In genomic region chr11:50389011-50389410, GRCm38 (mm10) we compare ENCODE assay signal across 33 mouse cellular contexts. TPM values are rescaled to one million over a fixed set of nuclear protein-coding genes. Genes with fewer than 3 reads are reported as not detected.
DNase-seq lines count a peak whose midpoint lies in the region; ATAC-seq and TF ChIP-seq lines count a peak whose summit lies in the region.
"Had no signal": no experiment of that assay in that cellular context is flagged by ENCODE, and none has a peak within 500 bp of the region (broad histone marks: within the 10 kb centered on the region; RNA-seq: fewer than 3 reads in every experiment).

No protein-coding gene starts in this region.

- TF ChIP-seq CTCF in intestine, postnatal 0 days (IDR thresholded peaks at IDR 0.05; ENCODE audit: low read depth) = no peak
- TF ChIP-seq CTCF in lung, embryonic 14.5 days (IDR thresholded peaks at IDR 0.05; ENCODE audit: low read depth) = no peak

- H3K27me3 ChIP-seq in intestine, postnatal 0 days (replicated peaks; ENCODE audit: control insufficient read depth, insufficient read depth, low read length) = no peaks in the 10 kb centered on the region
- H3K27me3 ChIP-seq in intestine, embryonic 15.5 days (replicated peaks) = no peaks in the 10 kb centered on the region
- H3K27me3 ChIP-seq in lung, embryonic 14.5 days (ENCODE audit: insufficient read depth, low read length) = no peaks in the 10 kb centered on the region
- H3K27me3 ChIP-seq: embryonic facial prominence, embryonic 12.5 days; embryonic facial prominence, embryonic 15.5 days; forebrain, embryonic 12.5 days; forebrain, embryonic 15.5 days; heart, embryonic 12.5 days; heart, embryonic 15.5 days had no signal

- H3K9ac ChIP-seq in intestine, postnatal 0 days (ENCODE audit: low read depth, low read length) = no peak overlapping the region
- H3K9ac ChIP-seq in intestine, embryonic 15.5 days = no peak overlapping the region
- H3K9ac ChIP-seq in lung, embryonic 14.5 days = no peak overlapping the region
- no peak overlapping the region for H3K9ac ChIP-seq in ES-E14 (ENCODE audit: insufficient read depth, low read depth, low read length, poor library complexity, severe bottlenecking)
- H3K9ac ChIP-seq: embryonic facial prominence, embryonic 12.5 days; embryonic facial prominence, embryonic 15.5 days; forebrain, embryonic 12.5 days; forebrain, embryonic 15.5 days; heart, embryonic 12.5 days; heart, embryonic 15.5 days; hindbrain, embryonic 14.5 days had no signal

- WGBS in intestine, postnatal 0 days = 62% methylated on average over 3 of the region's 3 CpGs
- 71% methylated on average over 3 of the region's 3 CpGs for WGBS in intestine, embryonic 15.5 days
- WGBS in lung, embryonic 14.5 days = 60% methylated on average over 3 of the region's 3 CpGs

- no peak overlapping the region for H3K4me2 ChIP-seq in intestine, postnatal 0 days (replicated peaks; ENCODE audit: low read depth)
- H3K4me2 ChIP-seq in intestine, embryonic 15.5 days (replicated peaks) = no peak overlapping the region
- no peak overlapping the region for H3K4me2 ChIP-seq in lung, embryonic 14.5 days
- H3K4me2 ChIP-seq: embryonic facial prominence, embryonic 12.5 days; embryonic facial prominence, embryonic 15.5 days; forebrain, embryonic 12.5 days; forebrain, embryonic 15.5 days; heart, embryonic 12.5 days; heart, embryonic 15.5 days; hindbrain, embryonic 14.5 days had no signal

- peaks cover 60% of the 10 kb centered on the region for H3K36me3 ChIP-seq in intestine, postnatal 0 days (ENCODE audit: control insufficient read depth, insufficient read depth)
- H3K36me3 ChIP-seq in intestine, embryonic 15.5 days = peaks cover 14% of the 10 kb centered on the region
- peaks cover 59% of the 10 kb centered on the region for H3K36me3 ChIP-seq in lung, embryonic 14.5 days (ENCODE audit: insufficient read depth)
- H3K36me3 ChIP-seq in ES-E14 (ENCODE audit: control insufficient read depth, insufficient read depth, low read length, poor library complexity, severe bottlenecking) = peaks cover 10% of the 10 kb centered on the region

- peak overlapping the region; percentile 15; the same call in 1 of the 2 replicates for H3K27ac ChIP-seq in intestine, postnatal 0 days (ENCODE audit: low read depth, low read length)
- no peak overlapping the region for H3K27ac ChIP-seq in intestine, embryonic 15.5 days
- no peak overlapping the region for H3K27ac ChIP-seq in lung, embryonic 14.5 days (ENCODE audit: low read depth)
- no peak overlapping the region for H3K27ac ChIP-seq in ES-E14 (ENCODE audit: insufficient read depth, low read depth, low read length, poor library complexity, severe bottlenecking)
- H3K27ac ChIP-seq: embryonic facial prominence, embryonic 12.5 days; embryonic facial prominence, embryonic 15.5 days; forebrain, embryonic 12.5 days; forebrain, embryonic 15.5 days; heart, embryonic 15.5 days; hindbrain, embryonic 14.5 days; hindbrain, postnatal 0 days had no signal

- DNase-seq in heart, adult 11 months = peak; percentile 80
- DNase-seq in heart, postnatal 36 days = no peak
- DNase-seq in lung, embryonic 14.5 days = peak; percentile 17
- no peak for DNase-seq in lung, postnatal 36 days
- DNase-seq in ES-E14 (ENCODE audit: low read depth, low spot score) = no peak
- DNase-seq in right cerebral cortex, postnatal 14 days = no peak
- DNase-seq: adrenal gland, adult 8-10 months; adrenal gland, postnatal 25 days; cerebellum, adult 18-20 months; cerebellum, adult 9-10 months; cerebellum, postnatal 14 days; gastrocnemius, postnatal 10 days; gastrocnemius, postnatal 36 days; heart, postnatal 10 days had no signal

- H3K9me3 ChIP-seq in intestine, postnatal 0 days (ENCODE audit: control insufficient read depth) = no peaks in the 10 kb centered on the region
- H3K9me3 ChIP-seq in intestine, embryonic 15.5 days = no peaks in the 10 kb centered on the region
- H3K9me3 ChIP-seq in lung, embryonic 14.5 days (ENCODE audit: low read depth, low read length) = no peaks in the 10 kb centered on the region
- no peaks in the 10 kb centered on the region for H3K9me3 ChIP-seq in ES-E14 (ENCODE audit: control insufficient read depth, insufficient read depth, low read depth, low read length)
- H3K9me3 ChIP-seq: embryonic facial prominence, embryonic 12.5 days; embryonic facial prominence, embryonic 15.5 days; forebrain, embryonic 12.5 days; forebrain, embryonic 15.5 days; heart, embryonic 12.5 days; heart, embryonic 15.5 days had no signal

- no peak for ATAC-seq in intestine, postnatal 0 days
- no peak for ATAC-seq in intestine, embryonic 15.5 days
- ATAC-seq in lung, embryonic 14.5 days (ENCODE audit: insufficient read depth) = no peak; the same call in 1 of the 2 replicates
- ATAC-seq: activated CD4-positive, CD25-positive, alpha-beta regulatory T cell, adult 4 months; CD4-positive, CD25-positive, alpha-beta regulatory T cell, adult 4 months; forebrain, embryonic 15.5 days; hindbrain, postnatal 0 days; inflammation-experienced regulatory T-cells, adult 6 months had no signal

- in situ Hi-C loops in ES-E14 (cut with MboI; ENCODE audit: low sequenced_read_pairs in 2 of 2, unreplicated experiment in 2 of 2) = loop anchor here in 1 of 2 experiments (5.0 kb wide), 1 partner anchor 87 kb away; no protein-coding TSS in a partner anchor

- no peak overlapping the region for H3K4me3 ChIP-seq in intestine, postnatal 0 days (ENCODE audit: low read depth, low read length)
- H3K4me3 ChIP-seq in intestine, embryonic 15.5 days (replicated peaks) = no peak overlapping the region
- no peak overlapping the region for H3K4me3 ChIP-seq in lung, embryonic 14.5 days (ENCODE audit: low read depth, low read length)
- no peak overlapping the region for H3K4me3 ChIP-seq in ES-E14 (ENCODE audit: insufficient read depth in 1 of 2, low read depth in 1 of 2, low read length in 2 of 2, poor library complexity in 1 of 2, severe bottlenecking in 1 of 2)
- H3K4me3 ChIP-seq: embryonic facial prominence, embryonic 12.5 days; embryonic facial prominence, embryonic 15.5 days; forebrain, embryonic 12.5 days; forebrain, embryonic 15.5 days; heart, embryonic 12.5 days; heart, embryonic 15.5 days had no signal

- H3K4me1 ChIP-seq in intestine, postnatal 0 days (replicated peaks; ENCODE audit: control insufficient read depth, insufficient read depth, low read length) = no peaks in the 10 kb centered on the region
- no peaks in the 10 kb centered on the region for H3K4me1 ChIP-seq in intestine, embryonic 15.5 days (replicated peaks)
- H3K4me1 ChIP-seq in lung, embryonic 14.5 days (ENCODE audit: insufficient read depth) = no peaks in the 10 kb centered on the region
- H3K4me1 ChIP-seq in ES-E14 (ENCODE audit: control insufficient read depth in 2 of 2, insufficient read depth in 2 of 2, low read length in 2 of 2, poor library complexity in 1 of 2) = peaks cover 12 to 18% of the 10 kb centered on the region in 2 experiments; a peak in 3 of 4 replicates
- H3K4me1 ChIP-seq: embryonic facial prominence, embryonic 12.5 days; embryonic facial prominence, embryonic 15.5 days; forebrain, embryonic 12.5 days; forebrain, embryonic 15.5 days had no signal

- intact Hi-C loops in heart, postnatal 36 days (cut with DNase I) = loop anchor here (10.0 kb wide), 1 partner anchor 1326 kb away; no protein-coding TSS in a partner anchor

TF ChIP-seq in ES-E14, 5 proteins besides CTCF, POLR2A, EP300 and RAD21:
- 0 out of 2 replicates have a peak, but pooled peaks have one; percentile 39 for TF ChIP-seq MAFK (IDR thresholded peaks at IDR 0.05; ENCODE audit: insufficient read depth, low read depth, low read length)
- no peak for TF ChIP-seq ZNF384 (IDR thresholded peaks at IDR 0.05; ENCODE audit: low read depth, low read length)
- no peak for TF ChIP-seq HCFC1 (IDR thresholded peaks at IDR 0.05; ENCODE audit: borderline replicate concordance, insufficient read depth, low read length)

RNA-seq across cellular contexts. Expression of gene Hnrnph1, which starts 12.2 kb away (rescaled TPM):
- total RNA-seq in heart, postnatal 36 days (2021) = 100 to 1,000 TPM in 1 of 2 experiments, 10 to 100 TPM in 1; 97.8 to 106 TPM
- 111 and 112 TPM in 2 replicates for polyA plus RNA-seq in intestine, postnatal 0 days (2015; fragmentation: Nextera tagmentation; extraction: Ambion mirVana)
- 302 and 324 TPM in 2 replicates for polyA plus RNA-seq in intestine, embryonic 15.5 days (2015; fragmentation: Nextera tagmentation; extraction: Ambion mirVana)
- 573 and 582 TPM in 2 replicates for polyA plus RNA-seq in lung, embryonic 14.5 days (2014; fragmentation: Nextera tagmentation; extraction: Ambion mirVana)
- 308 and 401 TPM in 2 replicates for total RNA-seq in ES-E14 (2012; rRNA removed)

RNA-seq across cellular contexts. Expression of gene Cby3, which starts 34.7 kb away (rescaled TPM):
- not detected for total RNA-seq in heart, postnatal 36 days (2021)
- polyA plus RNA-seq in intestine, postnatal 0 days (2015; fragmentation: Nextera tagmentation; extraction: Ambion mirVana) = 0.17 and 0.30 TPM in 2 replicates
- 0.42 and 0.49 TPM in 2 replicates for polyA plus RNA-seq in intestine, embryonic 15.5 days (2015; fragmentation: Nextera tagmentation; extraction: Ambion mirVana)
- 0.37 and 0.66 TPM in 2 replicates for polyA plus RNA-seq in lung, embryonic 14.5 days (2014; fragmentation: Nextera tagmentation; extraction: Ambion mirVana)
- 0.54 TPM in 1 of 2 replicates, not detected in the other for total RNA-seq in ES-E14 (2012; rRNA removed)
- total RNA-seq: adrenal gland, adult 8-10 months; adrenal gland, postnatal 25 days; common myeloid progenitor, adult 5-6 weeks; gastrocnemius, adult 18-20 months; gastrocnemius, postnatal 10 days; gastrocnemius, postnatal 36 days; granulocyte monocyte progenitor cell, adult 5-6 weeks; heart, adult 8-10 months; heart, postnatal 10 days; hematopoietic stem cell, adult 5-6 weeks had no signal
- polyA plus RNA-seq: activated CD4-positive, CD25-positive, alpha-beta regulatory T cell, adult 4 months; C2C12; CD4-positive, CD25-positive, alpha-beta regulatory T cell, adult 4 months; forebrain, embryonic 12.5 days; inflammation-experienced regulatory T-cells, adult 6 months had no signal

RNA-seq across cellular contexts. Expression of gene Rufy1, which starts 41.9 kb away (rescaled TPM):
- 10 to 100 TPM; 29.8 to 29.9 TPM for total RNA-seq in heart, postnatal 36 days (2021)
- polyA plus RNA-seq in intestine, postnatal 0 days (2015; fragmentation: Nextera tagmentation; extraction: Ambion mirVana) = 19.1 and 21.1 TPM in 2 replicates
- 19.9 and 22.0 TPM in 2 replicates for polyA plus RNA-seq in intestine, embryonic 15.5 days (2015; fragmentation: Nextera tagmentation; extraction: Ambion mirVana)
- polyA plus RNA-seq in lung, embryonic 14.5 days (2014; fragmentation: Nextera tagmentation; extraction: Ambion mirVana) = 24.4 and 25.9 TPM in 2 replicates
- total RNA-seq in ES-E14 (2012; rRNA removed) = 11.2 and 13.1 TPM in 2 replicates

Comparison
In these comparisons a context has a peak if more than half of its experiments do, and no peak if none do; other contexts are left out.
1. DNase-seq: peak in heart, adult 11 months (single experiment) and lung, embryonic 14.5 days (single experiment); none in heart, postnatal 36 days (0 of 2), lung, postnatal 36 days (single experiment), ES-E14 (single experiment) and right cerebral cortex, postnatal 14 days (single experiment).